Mouse (Mus musculus) forebrain, embryonic 12.5 days (tissue): ENCODE results near the gene Tfr2. TPM values are rescaled to one million over a fixed set of nuclear protein-coding genes. Genes with fewer than 3 reads are reported as not detected.

Experiments used
- ATAC-seq: fragments of 200-750 bp; cut with Nextera tagmentation; 2 replicates; pipeline ENCODE4 v1.8.0; 2017; ENCODE audit warnings: moderate TSS enrichment; ENCODE audit not compliant: low FRiP score
- H3K27ac ChIP-seq: fragments of 300-500 bp; sonication (generic); 2 replicates; pipeline ENCODE4 v1.5.1; 2016; ENCODE audit warnings: mild to moderate bottlenecking
- H3K27me3 ChIP-seq: fragments of 300-500 bp; sonication (generic); 2 replicates; pipeline ENCODE4 v1.6.1; 2016; ENCODE audit warnings: mild to moderate bottlenecking
- H3K36me3 ChIP-seq: fragments of 300-500 bp; sonication (generic); replicated peaks from 2 replicates; pipeline ENCODE4 v1.6.1; 2016; ENCODE audit warnings: mild to moderate bottlenecking
- H3K4me1 ChIP-seq: fragments of 300-500 bp; sonication (generic); 2 replicates; pipeline ENCODE4 v1.6.1; 2016
- H3K4me2 ChIP-seq: fragments of 300-500 bp; sonication (generic); 2 replicates; pipeline ENCODE4 v1.6.1; 2016; ENCODE audit warnings: mild to moderate bottlenecking, moderate library complexity
- H3K4me3 ChIP-seq: fragments of 300-500 bp; sonication (generic); replicated peaks from 2 replicates; pipeline ENCODE4 v1.5.1; 2016; ENCODE audit warnings: mild to moderate bottlenecking
- H3K9ac ChIP-seq: fragments of 300-500 bp; sonication (generic); 2 replicates; pipeline ENCODE4 v1.6.1; 2016; ENCODE audit warnings: mild to moderate bottlenecking
- H3K9me3 ChIP-seq: fragments of 300-500 bp; sonication (generic); 2 replicates; pipeline ENCODE4 v1.6.1; 2016
- whole genome bisulfite sequencing: fragments of 180-500 bp; shearing (Covaris S2); methylation state at CpG from one replicate; pipeline ENCODE4 v1.1.7; 2016; 5-methylcytosine and 5-hydroxymethylcytosine counted together
- polyA plus RNA-seq: library from polyadenylated mRNA; unstranded; fragments of >200 nt; fragmentation: Nextera tagmentation; extraction: Ambion mirVana; gene quantifications from 2 replicates; pipeline ENCODE4 v1.2.1, GENCODE M21; 2016

The Tfr2 gene
- polyA plus RNA-seq = 1.1 and 1.7 TPM in 2 replicates

GRCm38 (mm10) chr5:137569665-137570064 is at the start of gene Tfr2:
Gene Tfr2, plus strand, starts transcription at chr5:137569840.
- WGBS = 41% methylated on average over 9 of the region's 9 CpGs
- H3K4me3 ChIP-seq = no peak within 1 kb of the TSS
- no peak for ATAC-seq
- peaks cover 16% of the 10 kb centered on the region for H3K27me3 ChIP-seq
- no peaks in the 10 kb centered on the region for H3K9me3 ChIP-seq
- H3K27ac ChIP-seq = no peak within 1 kb of the TSS
- no peaks in the 10 kb centered on the region; the same call in 1 of the 2 replicates for H3K36me3 ChIP-seq
- peaks cover 3% of the 10 kb centered on the region; the same call in 1 of the 2 replicates for H3K4me1 ChIP-seq
- no peak within 1 kb of the TSS for H3K4me2 ChIP-seq
- no peak within 1 kb of the TSS for H3K9ac ChIP-seq

GRCm38 (mm10) chr5:137521861-137522260 is 47.8 kb upstream of the Tfr2 start:
- ATAC-seq = no peak
- H3K4me1 ChIP-seq = peaks cover 17% of the 10 kb centered on the region
- WGBS = 82% methylated on average over 9 of the region's 9 CpGs

GRCm38 (mm10) chr5:137522711-137523110 is 46.9 kb upstream of the Tfr2 start:
- WGBS = 76% methylated on average over 11 of the region's 11 CpGs
- no peaks in the 10 kb centered on the region for H3K27me3 ChIP-seq
- no peak overlapping the region for H3K9ac ChIP-seq
- no peaks in the 10 kb centered on the region for H3K9me3 ChIP-seq
- peaks cover 92% of the 10 kb centered on the region for H3K36me3 ChIP-seq
- ATAC-seq = no peak
- H3K4me3 ChIP-seq = no peak overlapping the region
- no peak overlapping the region for H3K4me2 ChIP-seq
- no peak overlapping the region for H3K27ac ChIP-seq
- H3K4me1 ChIP-seq = peaks cover 24% of the 10 kb centered on the region

More at GRCm38 (mm10) chr5:137521861-137522260, 47.8 kb upstream of the Tfr2 start:
- Histone ChIP-seq H3K27me3 (no peaks in the 10 kb centered on the region), H3K27ac (no peak overlapping the region), H3K9ac (no peak overlapping the region), H3K9me3 (no peaks in the 10 kb centered on the region), H3K4me2 (no peak overlapping the region), H3K36me3 (peaks cover 88% of the 10 kb centered on the region), H3K4me3 (no peak overlapping the region)

- no peak for ATAC-seq
- no peaks in the 10 kb centered on the region for H3K27me3 ChIP-seq
- no peaks in the 10 kb centered on the region for H3K9me3 ChIP-seq
- no peak overlapping the region for H3K9ac ChIP-seq
- H3K4me3 ChIP-seq = no peak overlapping the region; the same call in 1 of the 2 replicates
- H3K27ac ChIP-seq = peak overlapping the region; percentile 56; the same call in 1 of the 2 replicates
- no peak overlapping the region for H3K4me2 ChIP-seq
- WGBS = 84% methylated on average over 25 of the region's 25 CpGs
- peaks cover 25% of the 10 kb centered on the region for H3K4me1 ChIP-seq
- peaks cover 98% of the 10 kb centered on the region for H3K36me3 ChIP-seq
Observed at GRCm38 (mm10) chr5:137523396-137524250, 46.0 kb upstream of the Tfr2 start.

- no peak for ATAC-seq
- H3K27ac ChIP-seq = peak overlapping the region; percentile 56; the same call in 1 of the 2 replicates
- H3K36me3 ChIP-seq = peaks cover 98% of the 10 kb centered on the region
- H3K9me3 ChIP-seq = no peaks in the 10 kb centered on the region
- no peak overlapping the region for H3K4me2 ChIP-seq
- H3K9ac ChIP-seq = no peak overlapping the region
- WGBS = 94% methylated on average over 8 of the region's 8 CpGs
- H3K4me1 ChIP-seq = peaks cover 25% of the 10 kb centered on the region
- H3K4me3 ChIP-seq = no peak overlapping the region
- no peaks in the 10 kb centered on the region for H3K27me3 ChIP-seq
Observed at GRCm38 (mm10) chr5:137524251-137524515, 45.5 kb upstream of the Tfr2 start.

- H3K4me1 ChIP-seq = peaks cover 30% of the 10 kb centered on the region
- no peak overlapping the region for H3K4me2 ChIP-seq
- ATAC-seq = no peak
- H3K36me3 ChIP-seq = peaks cover 98% of the 10 kb centered on the region
- H3K4me3 ChIP-seq = no peak overlapping the region
- 87% methylated on average over 13 of the region's 13 CpGs for WGBS
- H3K27me3 ChIP-seq = no peaks in the 10 kb centered on the region
- H3K27ac ChIP-seq = peak overlapping the region; percentile 66; the same call in 1 of the 2 replicates
- H3K9ac ChIP-seq = no peak overlapping the region
- H3K9me3 ChIP-seq = no peaks in the 10 kb centered on the region
Observed at GRCm38 (mm10) chr5:137524671-137525070, 45.0 kb upstream of the Tfr2 start.

- WGBS = 76% methylated on average over 16 of the region's 16 CpGs
- Histone ChIP-seq H3K36me3 (peaks cover 95% of the 10 kb centered on the region), H3K9ac (no peak overlapping the region), H3K27ac (peak overlapping the region; percentile 66), H3K4me2 (no peak overlapping the region), H3K4me3 (no peak overlapping the region), H3K9me3 (no peaks in the 10 kb centered on the region), H3K4me1 (peaks cover 39% of the 10 kb centered on the region), H3K27me3 (no peaks in the 10 kb centered on the region)
- no peak for ATAC-seq
Observed at GRCm38 (mm10) chr5:137525511-137525910, 44.1 kb upstream of the Tfr2 start.

GRCm38 (mm10) chr5:137526192-137526936 is 43.3 kb upstream of the Tfr2 start:
- H3K4me3 ChIP-seq = no peak overlapping the region
- peak overlapping the region; percentile 21; the same call in 1 of the 2 replicates for H3K9ac ChIP-seq
- peak overlapping the region; percentile 81 for H3K27ac ChIP-seq
- ATAC-seq = no peak
- H3K4me2 ChIP-seq = no peak overlapping the region
- no peaks in the 10 kb centered on the region for H3K9me3 ChIP-seq
- H3K27me3 ChIP-seq = no peaks in the 10 kb centered on the region
- peaks cover 42% of the 10 kb centered on the region for H3K4me1 ChIP-seq
- peaks cover 86% of the 10 kb centered on the region for H3K36me3 ChIP-seq
- 45% methylated on average over 16 of the region's 16 CpGs for whole genome bisulfite sequencing

- Histone ChIP-seq H3K4me3 (no peak overlapping the region), H3K27me3 (no peaks in the 10 kb centered on the region), H3K36me3 (peaks cover 76% of the 10 kb centered on the region), H3K9me3 (no peaks in the 10 kb centered on the region), H3K4me1 (peaks cover 42% of the 10 kb centered on the region), H3K4me2 (no peak overlapping the region), H3K9ac (no peak overlapping the region), H3K27ac (0 out of 2 replicates have a peak overlapping the region, but pooled peaks have one; percentile 36)
- 42% methylated on average over 1 of the region's 1 CpGs for WGBS
- ATAC-seq = no peak
Observed at GRCm38 (mm10) chr5:137527413-137527812, 42.2 kb upstream of the Tfr2 start.

GRCm38 (mm10) chr5:137528247-137528968 is 41.2 kb upstream of the Tfr2 start:
- H3K9ac ChIP-seq = no peak overlapping the region
- peaks cover 66% of the 10 kb centered on the region for H3K36me3 ChIP-seq
- H3K9me3 ChIP-seq = no peaks in the 10 kb centered on the region
- H3K4me1 ChIP-seq = peaks cover 42% of the 10 kb centered on the region
- H3K4me3 ChIP-seq = no peak overlapping the region
- H3K4me2 ChIP-seq = no peak overlapping the region
- peak overlapping the region; percentile 9; the same call in 1 of the 2 replicates for H3K27ac ChIP-seq
- no peak for ATAC-seq
- WGBS = 88% methylated on average over 22 of the region's 22 CpGs
- no peaks in the 10 kb centered on the region for H3K27me3 ChIP-seq

GRCm38 (mm10) chr5:137529221-137529995 is 40.2 kb upstream of the Tfr2 start:
- H3K4me2 ChIP-seq = peak overlapping the region; percentile 96
- no peaks in the 10 kb centered on the region for H3K27me3 ChIP-seq
- H3K27ac ChIP-seq = peak overlapping the region; percentile 38; the same call in 1 of the 2 replicates
- peaks cover 49% of the 10 kb centered on the region for H3K4me1 ChIP-seq
- 82% methylated on average over 15 of the region's 15 CpGs for WGBS
- no peak overlapping the region for H3K9ac ChIP-seq
- 0 out of 2 replicates have a peak overlapping the region, but pooled peaks have one; percentile 7 for H3K4me3 ChIP-seq
- ATAC-seq = no peak
- peaks cover 56% of the 10 kb centered on the region for H3K36me3 ChIP-seq
- no peaks in the 10 kb centered on the region for H3K9me3 ChIP-seq
